In genomic region chr4:31826661-31827060, GRCm38 (mm10) we compare ENCODE assay signal across 15 mouse cellular contexts.
DNase-seq lines count a peak whose midpoint lies in the region; ATAC-seq and TF ChIP-seq lines count a peak whose summit lies in the region.
"Had no signal": no experiment of that assay in that cellular context is flagged by ENCODE, and none has a peak within 500 bp of the region (broad histone marks: within the 10 kb centered on the region; RNA-seq: fewer than 3 reads in every experiment).

No protein-coding gene starts in this region.

- no peaks in the 10 kb centered on the region for H3K4me1 ChIP-seq in hindbrain, embryonic 11.5 days (replicated peaks; ENCODE audit: control insufficient read depth, insufficient read depth, low read length)
- no peaks in the 10 kb centered on the region for H3K4me1 ChIP-seq in hindbrain, postnatal 0 days (ENCODE audit: insufficient read depth, low read length)
- peaks cover 52% of the 10 kb centered on the region for H3K4me1 ChIP-seq in E14TG2a.4 (replicated peaks; ENCODE audit: low read depth, low read length)
- H3K4me1 ChIP-seq: liver, embryonic 12.5 days had no signal

- no peaks in the 10 kb centered on the region for H3K36me3 ChIP-seq in hindbrain, embryonic 11.5 days (ENCODE audit: control insufficient read depth, insufficient read depth, low read length)
- H3K36me3 ChIP-seq in hindbrain, postnatal 0 days (ENCODE audit: insufficient read depth, low read length), result no peaks in the 10 kb centered on the region
- H3K36me3 ChIP-seq in E14TG2a.4 (ENCODE audit: insufficient read depth, low read length), result no peaks in the 10 kb centered on the region
- H3K36me3 ChIP-seq: heart, embryonic 15.5 days; limb, embryonic 12.5 days; liver, embryonic 12.5 days; neural tube, embryonic 12.5 days had no signal

- peak; percentile 50; the same call in 1 of the 2 replicates for ATAC-seq in hindbrain, embryonic 11.5 days (ENCODE audit: low FRiP score)
- ATAC-seq in hindbrain, postnatal 0 days, result no peak
- ATAC-seq: activated CD4-positive, CD25-positive, alpha-beta regulatory T cell, adult 4 months; liver, embryonic 12.5 days had no signal

- H3K27me3 ChIP-seq in hindbrain, embryonic 11.5 days (ENCODE audit: control insufficient read depth, insufficient read depth, low read length), result no peaks in the 10 kb centered on the region
- no peaks in the 10 kb centered on the region for H3K27me3 ChIP-seq in hindbrain, postnatal 0 days (ENCODE audit: insufficient read depth, low read length)
- peaks cover 1% of the 10 kb centered on the region; the same call in 1 of the 2 replicates for H3K27me3 ChIP-seq in E14TG2a.4 (ENCODE audit: insufficient read depth, low read length)
- H3K27me3 ChIP-seq: CH12.LX; heart, embryonic 15.5 days; limb, embryonic 12.5 days; liver, embryonic 12.5 days; neural tube, embryonic 12.5 days had no signal

- 67% methylated on average over 8 of the region's 8 CpGs for WGBS in hindbrain, embryonic 11.5 days
- WGBS in hindbrain, postnatal 0 days, result 55% methylated on average over 8 of the region's 8 CpGs

- H3K4me3 ChIP-seq in hindbrain, embryonic 11.5 days (ENCODE audit: low read depth, low read length), result no peak overlapping the region
- H3K4me3 ChIP-seq in hindbrain, postnatal 0 days (ENCODE audit: low read length), result no peak overlapping the region
- peak overlapping the region; percentile 10; the same call in 1 of the 2 replicates for H3K4me3 ChIP-seq in E14TG2a.4 (replicated peaks; ENCODE audit: low read length)
- H3K4me3 ChIP-seq: heart, embryonic 15.5 days; limb, embryonic 12.5 days; liver, embryonic 12.5 days; neural tube, embryonic 12.5 days had no signal

- no peak for TF ChIP-seq CTCF in hindbrain, postnatal 0 days (IDR thresholded peaks at IDR 0.05; ENCODE audit: low read depth)
- no peak for TF ChIP-seq CTCF in E14TG2a.4 (conservative IDR thresholded peaks at IDR 0.05; ENCODE audit: low read length)

- no peak overlapping the region for H3K27ac ChIP-seq in hindbrain, embryonic 11.5 days (ENCODE audit: low read depth, low read length)
- no peak overlapping the region for H3K27ac ChIP-seq in hindbrain, postnatal 0 days
- H3K27ac ChIP-seq: heart, embryonic 15.5 days; limb, embryonic 12.5 days; liver, embryonic 12.5 days; neural tube, embryonic 12.5 days had no signal

- no peak overlapping the region for H3K9ac ChIP-seq in hindbrain, embryonic 11.5 days (ENCODE audit: low read depth, low read length)
- no peak overlapping the region for H3K9ac ChIP-seq in hindbrain, postnatal 0 days (replicated peaks; ENCODE audit: low read length)
- H3K9ac ChIP-seq: heart, embryonic 15.5 days; limb, embryonic 12.5 days; liver, embryonic 12.5 days; neural tube, embryonic 12.5 days had no signal

- H3K9me3 ChIP-seq in hindbrain, embryonic 11.5 days (ENCODE audit: control insufficient read depth, low read length), result no peaks in the 10 kb centered on the region
- H3K9me3 ChIP-seq in hindbrain, postnatal 0 days (ENCODE audit: low read length), result no peaks in the 10 kb centered on the region
- H3K9me3 ChIP-seq in E14TG2a.4 (ENCODE audit: low read length), result no peaks in the 10 kb centered on the region
- H3K9me3 ChIP-seq: heart, embryonic 15.5 days; limb, embryonic 12.5 days; neural tube, embryonic 12.5 days had no signal

- DNase-seq in hindbrain, embryonic 11.5 days (ENCODE audit: low spot score), result no peak
- DNase-seq in hindbrain, postnatal 0 days (ENCODE audit: low spot score), result no peak
- DNase-seq in R1 (ENCODE audit: low read depth, low spot score), result peak; percentile 83
- DNase-seq in kidney, postnatal 10 days, result peak; percentile 21
- DNase-seq in layer of hippocampus, adult 9-10 months (ENCODE audit: low spot score), result no peak
- no peak for DNase-seq in urinary bladder, adult 2 months (ENCODE audit: low spot score)
- DNase-seq: gastrocnemius, postnatal 14 days; lung, adult 2 months had no signal

- no peak overlapping the region for H3K4me2 ChIP-seq in hindbrain, embryonic 11.5 days (replicated peaks; ENCODE audit: low read depth, low read length)
- no peak overlapping the region for H3K4me2 ChIP-seq in hindbrain, postnatal 0 days (ENCODE audit: low read depth, low read length)
- H3K4me2 ChIP-seq: heart, embryonic 15.5 days; limb, embryonic 12.5 days; liver, embryonic 12.5 days; neural tube, embryonic 12.5 days had no signal

Comparison
In these comparisons a context has a peak if more than half of its experiments do, and no peak if none do; other contexts are left out.
1. DNase-seq: peak in R1 (single experiment) and kidney, postnatal 10 days (single experiment); none in hindbrain, embryonic 11.5 days (single experiment), hindbrain, postnatal 0 days (single experiment), layer of hippocampus, adult 9-10 months (single experiment) and urinary bladder, adult 2 months (single experiment).